Mouse (Mus musculus) layer of hippocampus, adult 8-10 months (tissue): ENCODE results near the gene Cnn2. TPM values are rescaled to one million over a fixed set of nuclear protein-coding genes. Genes with fewer than 3 reads are reported as not detected.
"Not testable (repeated sequence)": the region's sequence is repeated elsewhere in the genome, so short reads cannot be mapped to it uniquely, and the experiment has no call there.

Source experiments
- DNase-seq, 2 experiments: peaks; one replicate each; pipeline ENCODE4 v3.0.0; 2022; ENCODE audit warnings: low spot score in 2 of 2
- total RNA-seq, 4 experiments: library from RNA; stranded (reverse); gene quantifications; 2 replicates each; pipeline ENCODE4 v1.2.4; 2022

Gene Cnn2
- 1 to 10 TPM; 5.3 to 9.8 (median 6.6) TPM for total RNA-seq

DNA sequence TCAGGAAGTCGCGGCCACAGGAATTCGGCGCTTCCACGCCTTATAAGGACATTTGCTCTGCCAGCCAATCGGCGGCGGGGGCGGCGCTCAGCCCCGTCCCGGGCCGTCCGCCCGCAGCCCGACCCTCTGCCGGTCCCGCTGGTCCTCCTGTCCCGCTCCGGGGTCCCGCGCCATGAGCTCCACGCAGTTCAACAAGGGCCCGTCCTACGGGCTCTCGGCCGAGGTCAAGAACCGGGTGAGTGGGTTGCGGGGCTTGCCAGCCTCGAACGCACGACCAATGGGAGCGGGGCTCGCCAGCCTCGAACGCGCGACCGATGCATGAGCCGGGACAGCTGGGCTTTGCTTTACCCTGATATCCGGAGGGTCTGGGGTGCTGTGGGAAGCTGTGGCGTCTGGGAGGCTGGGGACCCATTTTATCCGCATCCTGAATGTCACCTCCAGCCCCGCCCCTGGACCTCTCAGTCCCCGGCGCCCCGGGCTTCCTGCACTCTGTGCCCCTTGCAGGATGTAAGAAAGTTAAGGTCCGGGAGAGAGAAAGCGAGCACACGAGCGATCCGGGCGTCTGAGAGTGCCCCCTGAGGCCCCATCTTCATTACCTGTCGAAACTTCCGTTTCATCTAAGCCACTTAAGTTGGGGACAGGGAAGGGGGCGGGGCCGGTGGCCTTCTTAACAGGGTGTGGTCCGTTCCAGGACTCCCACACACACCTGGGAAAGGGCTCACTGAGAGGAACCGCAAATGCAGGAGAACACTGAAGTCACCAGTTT is at the start of gene Cnn2:
TSS of gene Cnn2 (plus strand) at position 79 of the 766 bp plus-strand sequence.
- DNase-seq: no peak

DNA sequence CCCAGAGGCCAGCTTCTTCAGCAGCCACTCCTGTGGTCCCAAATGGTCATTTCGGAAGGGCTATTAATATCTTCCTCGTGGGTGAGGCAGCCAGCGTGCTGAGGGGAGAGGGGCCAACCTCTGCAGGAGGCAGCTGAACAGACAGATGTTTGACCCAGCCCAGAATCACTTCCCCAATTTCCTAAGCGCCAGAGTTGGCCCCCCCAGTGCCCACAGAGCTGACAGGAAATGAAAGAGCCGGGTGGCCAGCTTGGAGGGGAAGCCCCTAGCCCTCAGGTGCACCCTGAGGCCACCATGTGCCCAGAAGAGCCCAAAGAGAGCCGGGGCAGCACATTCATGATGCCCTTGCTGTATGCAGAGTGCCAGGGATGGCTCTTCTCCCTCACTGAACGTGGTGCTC is 47.6 kb upstream of the Cnn2 start:
- DNase-seq: no peak

DNA sequence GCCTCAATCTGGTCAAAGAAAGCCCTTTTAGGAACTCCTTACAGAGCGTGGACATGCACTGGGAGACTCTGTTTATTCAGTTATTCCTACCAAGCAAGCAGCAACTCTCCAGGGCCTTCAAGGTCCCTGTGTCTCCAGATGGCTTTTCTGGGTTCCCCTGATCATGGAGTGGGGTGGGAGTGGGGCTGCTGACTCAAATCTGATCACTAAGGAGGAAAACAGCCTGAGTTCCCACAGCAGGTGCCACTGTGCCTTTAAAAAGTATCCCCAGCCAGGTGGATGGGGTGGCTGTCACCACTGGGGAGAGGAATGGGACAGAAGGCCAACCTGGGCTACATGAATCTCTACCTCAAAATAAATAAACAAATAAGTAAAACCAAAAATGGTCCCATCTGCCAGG is 45.4 kb upstream of the Cnn2 start:
- DNase-seq: no peak

DNA sequence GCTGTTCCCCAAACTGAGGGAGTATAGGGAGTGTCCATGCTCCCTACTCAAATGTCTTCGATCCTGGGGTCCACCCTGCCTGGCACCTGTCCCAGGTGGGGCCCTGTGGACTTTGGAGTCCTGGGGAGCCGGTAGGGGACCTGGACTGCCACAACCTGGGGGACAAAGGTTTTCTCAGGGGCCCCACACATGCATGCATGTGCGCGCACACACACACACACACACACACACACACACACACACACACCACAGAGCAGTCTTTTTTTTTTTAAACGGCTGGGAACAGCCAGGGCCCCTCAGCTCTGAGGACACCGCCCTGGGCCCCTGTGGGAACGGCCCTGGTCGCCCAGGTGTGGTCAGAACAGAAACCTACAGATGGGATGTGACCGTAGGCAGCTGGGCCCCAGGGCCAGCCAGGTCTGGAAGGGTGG is 44.9 kb upstream of the Cnn2 start:
- DNase-seq: no peak

DNA sequence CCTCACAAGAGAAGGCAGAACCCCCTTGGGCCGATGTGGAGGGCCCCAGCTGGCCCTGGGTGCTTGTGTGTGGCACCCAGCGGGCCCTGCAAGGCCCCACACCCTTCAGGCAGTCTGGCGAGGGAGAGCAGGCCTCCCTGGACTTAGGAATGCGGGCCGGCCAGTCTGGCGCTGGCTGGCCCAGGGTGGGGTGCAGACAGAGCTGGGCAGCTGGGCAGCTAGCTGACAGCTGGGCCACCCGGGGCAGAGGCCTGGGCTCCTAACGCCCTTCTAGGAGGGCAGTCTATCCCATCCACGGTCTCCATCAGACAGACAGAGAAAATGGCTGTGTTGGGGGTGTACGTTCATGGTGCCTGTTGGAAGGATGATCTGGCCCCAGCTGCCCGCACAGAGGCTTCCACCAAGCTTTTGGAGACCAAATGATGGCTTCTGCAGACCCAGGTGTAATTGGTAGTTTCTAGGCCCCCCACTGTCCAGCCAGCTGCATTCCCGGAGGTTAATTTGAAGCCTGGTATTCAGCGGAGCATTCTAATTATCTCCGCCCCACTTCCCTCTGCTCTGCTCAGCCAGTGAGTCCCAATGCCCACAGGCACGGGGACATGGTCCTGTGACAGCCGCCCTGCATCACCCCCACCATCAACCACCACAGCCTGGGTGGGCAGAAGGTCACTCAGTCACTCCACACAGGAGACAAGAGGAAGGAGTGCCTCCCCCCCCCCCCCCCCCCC is 42.7 kb upstream of the Cnn2 start:
- DNase-seq: no peak

DNA sequence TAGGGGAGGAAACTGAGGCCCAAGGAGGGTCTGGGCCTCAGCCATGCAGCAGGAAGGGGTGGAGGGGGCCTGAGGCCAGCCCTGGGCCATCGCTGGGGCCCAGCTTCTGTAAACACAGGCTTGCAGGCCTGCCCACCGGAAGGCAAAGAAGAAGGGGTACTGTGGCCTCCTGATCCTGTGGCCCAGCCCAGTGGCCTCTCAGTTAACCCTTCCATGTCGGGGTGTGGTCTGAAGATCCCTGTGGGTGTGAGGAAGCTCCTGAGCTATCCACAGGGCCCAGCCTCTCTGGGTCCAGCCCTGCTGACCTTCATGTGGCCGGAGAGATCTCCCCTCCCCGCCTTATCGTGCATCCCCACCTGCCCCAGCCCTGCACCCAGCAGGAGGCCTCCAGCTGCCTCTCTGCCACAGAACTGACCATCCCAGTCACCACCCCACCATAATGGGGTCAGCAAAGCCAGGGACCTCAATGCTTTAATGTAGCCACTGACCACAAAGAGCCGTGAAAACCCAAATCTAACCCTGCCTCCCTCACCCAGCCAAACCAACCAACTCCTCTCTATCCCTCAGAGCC is 41.5 kb upstream of the Cnn2 start:
- DNase-seq: no peak

DNA sequence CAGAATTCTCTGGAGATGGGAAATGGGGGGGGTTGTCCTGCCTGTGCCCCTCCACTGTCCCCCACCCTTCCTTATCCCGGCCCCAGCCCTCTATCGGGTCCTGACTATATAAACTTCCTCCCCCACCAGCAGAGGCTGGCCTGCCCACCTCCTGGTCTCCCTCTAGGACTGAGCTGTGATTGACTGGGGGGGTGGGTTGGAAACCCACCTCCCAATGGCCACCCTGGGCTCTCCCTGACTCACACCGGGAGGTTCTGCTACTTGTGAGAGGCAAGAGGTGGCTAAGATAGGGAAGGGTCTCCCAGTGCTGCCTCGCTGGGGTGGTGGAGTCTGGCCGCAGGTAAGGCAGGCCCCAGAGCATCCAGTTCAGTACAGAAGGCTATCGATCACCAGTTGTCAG is 40.9 kb upstream of the Cnn2 start:
- no peak for DNase-seq

DNA sequence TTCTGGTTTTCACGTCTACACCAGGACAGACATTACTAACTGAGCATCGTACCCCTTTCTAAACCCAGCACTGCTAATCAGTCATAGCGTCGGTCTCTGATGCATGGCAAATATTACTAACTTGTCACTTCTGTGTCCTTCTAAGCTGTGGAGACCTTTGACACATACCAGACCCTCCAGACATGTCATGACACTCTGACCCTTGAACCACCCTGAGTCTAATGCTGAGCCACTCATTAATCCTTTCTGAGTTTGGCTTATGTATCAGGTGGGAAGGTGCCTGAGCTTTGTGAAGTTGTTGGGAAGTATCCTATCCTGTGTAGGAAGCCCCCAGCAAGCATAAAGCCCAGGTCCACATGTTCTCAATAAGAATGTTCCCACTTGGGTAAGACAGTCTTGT is 38.5 kb upstream of the Cnn2 start:
- no peak for DNase-seq

DNA sequence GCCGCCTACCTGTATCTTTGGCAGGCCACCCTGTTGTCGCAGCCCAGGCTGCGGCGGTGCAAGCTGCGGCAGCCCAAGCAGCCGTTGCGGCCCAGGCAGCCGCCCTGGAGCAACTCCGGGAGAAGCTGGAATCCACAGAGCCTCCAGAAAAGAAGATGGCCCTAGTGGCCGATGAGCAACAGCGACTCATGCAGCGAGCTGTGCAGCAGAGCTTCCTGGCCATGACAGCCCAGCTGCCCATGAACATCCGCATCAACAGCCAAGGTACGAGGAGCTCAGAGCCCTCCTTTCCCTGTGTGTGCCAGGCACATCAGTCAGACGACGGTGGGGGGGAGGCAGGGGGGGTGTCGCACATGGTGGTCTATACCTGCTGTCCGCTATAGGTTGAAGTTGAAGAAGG is 37.7 kb upstream of the Cnn2 start:
- DNase-seq: no peak

DNA sequence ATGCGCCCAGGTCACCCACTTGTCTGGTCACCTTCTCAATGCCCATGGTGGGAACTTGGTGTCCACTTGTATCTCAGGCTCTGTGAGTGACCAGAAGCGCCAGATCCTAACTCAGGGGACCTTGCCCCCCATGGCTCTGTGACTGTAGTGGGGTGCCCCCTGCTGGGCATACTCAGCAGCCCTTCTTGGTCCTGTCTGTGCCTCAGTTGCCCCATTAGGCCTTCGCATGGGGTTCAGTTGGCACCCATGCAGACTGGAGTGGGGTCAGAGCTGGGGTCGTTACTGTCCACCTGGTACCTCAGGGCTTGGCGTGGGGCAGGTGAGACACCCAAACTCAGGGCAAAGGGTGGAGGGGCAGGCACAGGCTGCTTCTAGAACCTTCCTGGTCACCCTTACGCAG is 34.4 kb upstream of the Cnn2 start:
- peak in 1 of 2 experiments; percentile 37 for DNase-seq

DNA sequence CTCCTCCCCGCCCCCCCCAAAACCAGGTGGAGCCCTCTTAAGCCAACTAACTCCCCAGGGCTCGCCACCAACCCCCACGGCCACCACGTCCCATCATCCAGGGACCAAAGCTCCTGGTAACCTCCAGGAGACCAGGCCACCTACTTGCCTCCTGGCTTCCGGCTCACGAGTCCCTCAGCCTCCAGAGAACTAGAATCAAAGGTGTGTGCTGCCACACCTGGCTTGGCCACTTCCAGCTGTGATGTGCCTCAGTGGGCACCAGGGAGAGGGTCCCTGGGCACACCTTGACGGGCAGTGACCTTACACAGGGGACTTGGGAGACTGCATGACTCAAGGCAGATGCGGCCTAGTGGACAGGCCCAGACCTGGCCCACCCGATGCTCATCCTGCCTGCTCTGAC is 32.7 kb upstream of the Cnn2 start:
- no peak for DNase-seq

DNA sequence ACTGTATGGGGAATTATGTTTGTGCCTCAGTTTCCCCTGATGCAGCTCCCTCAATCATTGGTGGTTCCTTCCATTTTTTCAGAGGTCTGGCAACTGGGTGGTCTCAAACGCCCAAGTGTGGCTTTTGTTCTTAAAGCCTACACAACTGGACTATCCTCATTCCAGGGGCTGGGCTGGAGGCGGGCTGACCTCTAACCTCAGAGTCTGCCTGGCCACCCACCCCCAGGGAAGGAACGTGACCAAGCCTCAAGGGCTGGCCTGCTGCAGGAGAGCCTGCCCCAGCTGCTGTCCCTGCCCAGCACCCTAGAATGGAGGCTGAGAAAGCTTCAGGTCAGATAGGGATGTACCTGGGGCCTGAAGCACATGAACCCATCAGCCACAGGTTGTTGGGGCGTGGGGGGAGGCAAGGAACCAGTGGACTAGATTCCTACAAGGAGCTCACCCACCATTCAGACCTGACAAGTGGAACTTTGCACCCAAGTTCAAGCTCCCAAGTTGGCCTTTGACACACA is 31.7 kb upstream of the Cnn2 start:
- DNase-seq: no peak

DNA sequence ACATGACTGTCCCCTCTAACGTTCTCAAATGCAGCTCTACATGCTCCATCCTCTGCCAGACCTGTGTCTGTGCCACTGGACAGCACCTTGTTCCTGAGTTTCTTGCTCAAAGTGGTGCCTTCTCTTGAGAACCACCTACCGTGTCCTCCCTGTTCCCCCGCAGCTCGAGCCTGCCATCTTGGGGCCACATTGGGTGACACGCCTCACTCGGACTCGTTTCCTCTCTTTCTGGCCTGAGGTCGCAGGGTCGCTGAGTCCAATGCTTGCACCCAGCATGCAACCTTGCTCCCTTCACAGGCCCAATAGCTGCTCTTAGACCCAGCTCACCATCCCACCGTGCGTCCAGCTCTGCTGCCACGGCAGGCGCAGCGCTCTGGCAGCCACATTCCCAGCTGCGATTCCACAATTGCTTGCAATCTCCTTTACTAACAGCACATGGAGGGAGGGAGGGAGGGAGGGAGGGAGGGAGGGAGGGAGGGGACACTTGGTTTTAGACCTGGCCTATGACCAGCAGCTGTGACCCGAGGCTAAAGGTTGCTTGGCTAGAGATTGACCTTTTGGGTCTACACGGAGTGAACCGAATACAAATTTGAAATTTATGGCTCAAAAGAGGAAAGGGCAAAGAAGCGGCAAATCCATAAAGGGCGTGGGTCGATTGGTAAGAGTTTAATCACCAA is 30.1 kb upstream of the Cnn2 start:
- DNase-seq: peak; percentile 56 to 71

DNA sequence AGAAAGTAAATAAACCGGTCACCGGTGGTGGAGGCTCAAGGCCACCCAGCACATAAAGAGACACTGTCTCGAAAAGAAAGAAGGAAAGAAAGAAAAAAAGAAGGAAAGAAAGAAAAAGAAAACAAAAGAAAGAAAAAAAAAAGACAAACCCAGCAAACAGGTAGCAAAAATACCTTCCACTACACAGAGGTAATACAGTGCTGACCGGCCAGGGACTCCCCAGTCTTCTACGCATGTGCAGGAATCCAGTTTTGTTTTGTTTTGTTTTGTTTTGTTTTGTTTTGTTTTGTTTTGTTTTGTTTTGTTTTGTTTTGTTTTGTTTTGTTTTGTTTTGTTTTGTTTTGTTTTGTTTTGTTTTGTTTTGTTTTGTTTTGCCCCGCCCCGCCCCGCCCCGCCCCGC is 29.0 kb upstream of the Cnn2 start:
- not testable (repeated sequence) for DNase-seq

DNA sequence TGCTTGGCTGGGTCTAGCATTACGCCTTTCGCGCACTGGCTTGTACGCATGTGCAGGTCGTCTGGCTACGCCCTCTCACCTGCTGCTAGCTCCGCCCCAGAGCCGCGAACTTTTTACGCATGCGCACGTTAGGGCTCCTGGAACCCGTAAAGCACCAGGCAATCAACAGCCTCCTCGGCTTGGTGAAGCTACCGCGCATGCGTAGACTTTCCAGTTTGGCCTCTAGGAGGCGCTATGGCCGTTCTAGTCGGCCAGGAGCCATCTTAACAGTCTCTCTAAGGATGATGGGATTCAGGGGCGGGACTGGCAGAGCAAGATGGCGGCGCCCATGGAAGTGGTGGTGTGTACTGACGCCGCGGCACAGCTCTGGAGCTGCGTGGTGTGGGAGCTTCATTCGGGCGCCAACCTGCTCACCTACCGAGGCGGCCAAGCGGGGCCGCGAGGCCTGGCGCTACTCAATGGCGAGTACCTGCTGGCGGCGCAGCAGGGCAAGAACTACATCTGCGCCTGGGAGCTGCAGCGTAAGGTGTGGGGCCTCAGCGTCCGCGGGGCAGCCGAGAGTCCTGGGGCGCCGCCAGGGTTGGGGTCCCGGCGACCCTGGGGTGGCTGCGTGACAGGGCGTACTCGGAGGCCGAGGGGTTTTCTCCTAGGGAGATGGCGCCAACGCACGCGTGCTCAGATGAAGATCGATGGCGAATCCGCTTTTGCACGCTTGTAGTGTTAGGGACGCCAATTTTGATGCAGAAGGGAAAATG is 28.4 kb upstream of the Cnn2 start, which contains the start of gene Wdr18:
TSS of gene Wdr18 (plus strand) at position 306 of the 755 bp plus-strand sequence.
- peak; percentile 99 to 100 for DNase-seq

DNA sequence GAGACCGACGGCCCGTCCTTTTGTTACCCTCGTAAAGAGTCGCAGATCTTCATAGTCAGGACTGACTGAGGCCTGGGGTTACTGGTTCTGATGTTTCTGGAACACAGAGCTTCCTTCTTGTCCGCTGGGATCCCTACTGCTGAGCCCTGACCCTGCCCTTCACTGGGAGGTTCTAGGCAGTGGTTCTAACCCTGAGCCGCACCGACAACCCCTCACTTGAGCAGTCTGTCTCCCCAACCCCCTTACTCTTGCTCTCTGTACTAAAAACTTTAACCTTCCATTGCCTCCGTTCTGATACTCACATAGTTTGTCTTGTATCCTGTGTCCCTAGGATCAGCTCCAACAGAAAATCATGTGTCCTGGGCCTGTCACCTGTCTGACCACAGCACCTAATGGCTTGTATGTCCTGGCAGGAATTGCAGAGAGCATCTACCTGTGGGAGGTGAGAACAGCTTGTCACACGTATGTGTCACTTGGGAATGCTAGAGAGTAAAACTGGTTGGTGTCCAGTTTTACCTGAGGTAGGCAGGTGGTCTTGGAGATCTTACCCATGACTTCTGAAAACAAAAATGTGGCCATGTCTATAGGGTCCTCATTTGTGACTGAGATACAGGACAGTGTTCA is 27.6 kb upstream of the Cnn2 start:
- no peak for DNase-seq

DNA sequence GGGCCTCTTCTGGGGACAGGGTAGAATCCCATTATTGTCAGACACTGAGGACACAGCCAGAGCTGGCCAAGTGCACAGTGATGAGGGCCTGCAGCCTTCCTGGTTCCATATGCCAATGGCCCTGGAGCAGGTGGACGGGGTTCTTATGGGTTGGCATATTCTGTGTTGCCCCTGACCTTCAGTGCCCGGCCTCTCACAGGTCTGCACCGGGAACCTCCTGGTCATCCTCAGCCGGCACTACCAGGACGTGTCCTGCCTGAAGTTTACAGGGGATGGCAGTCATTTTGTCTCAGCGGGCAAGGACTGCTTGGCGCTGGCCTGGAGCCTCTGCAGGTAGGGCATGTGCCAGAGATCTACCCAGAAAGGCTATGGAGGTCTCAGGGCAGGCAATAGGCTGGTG is 23.7 kb upstream of the Cnn2 start:
- DNase-seq: no peak

DNA sequence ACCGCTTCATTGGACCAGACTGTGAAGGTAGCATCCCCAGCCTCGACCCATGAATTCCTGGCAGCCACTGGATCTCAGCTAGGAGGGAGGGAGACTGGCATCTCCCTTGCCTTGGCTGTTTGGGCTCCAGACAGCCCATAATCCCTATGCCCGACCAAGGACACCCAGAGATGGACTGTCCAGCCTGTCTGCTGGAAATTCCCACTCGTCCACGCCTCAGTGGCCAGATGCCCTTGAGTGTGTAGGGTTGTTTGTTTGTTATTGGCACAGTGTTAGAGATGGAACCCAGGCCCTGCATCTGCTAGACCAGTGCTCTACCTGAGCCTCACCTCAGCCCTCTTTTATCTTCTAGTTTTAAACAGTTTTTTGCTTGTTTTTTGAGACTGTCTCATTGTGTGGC is 23.1 kb upstream of the Cnn2 start:
- DNase-seq: no peak

DNA sequence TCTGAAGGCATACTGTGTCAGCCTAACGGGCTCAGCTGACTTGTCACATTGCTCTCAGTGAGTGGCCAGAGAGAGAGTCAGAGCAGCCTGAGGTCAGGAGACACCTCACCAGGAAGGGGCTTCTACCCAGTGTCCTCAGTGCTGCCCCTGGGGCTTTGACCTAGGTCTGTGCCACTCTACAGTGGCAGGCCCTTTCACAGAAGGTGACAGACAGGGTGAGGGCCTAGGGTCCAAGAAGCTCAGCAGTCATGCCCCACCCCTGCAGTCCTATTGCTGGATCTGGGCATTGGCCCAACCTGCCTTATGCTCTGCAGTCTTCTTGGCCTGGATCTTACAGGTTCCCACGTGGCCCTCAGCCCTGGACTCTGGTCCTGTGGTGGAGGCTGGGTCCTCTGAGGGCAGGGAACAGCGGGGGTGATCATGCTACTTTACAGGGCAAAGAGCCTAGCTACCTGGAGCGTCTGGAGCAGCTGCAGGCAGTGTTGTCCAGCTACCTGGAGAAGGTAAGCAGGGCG is 21.4 kb upstream of the Cnn2 start:
- DNase-seq: no peak

DNA sequence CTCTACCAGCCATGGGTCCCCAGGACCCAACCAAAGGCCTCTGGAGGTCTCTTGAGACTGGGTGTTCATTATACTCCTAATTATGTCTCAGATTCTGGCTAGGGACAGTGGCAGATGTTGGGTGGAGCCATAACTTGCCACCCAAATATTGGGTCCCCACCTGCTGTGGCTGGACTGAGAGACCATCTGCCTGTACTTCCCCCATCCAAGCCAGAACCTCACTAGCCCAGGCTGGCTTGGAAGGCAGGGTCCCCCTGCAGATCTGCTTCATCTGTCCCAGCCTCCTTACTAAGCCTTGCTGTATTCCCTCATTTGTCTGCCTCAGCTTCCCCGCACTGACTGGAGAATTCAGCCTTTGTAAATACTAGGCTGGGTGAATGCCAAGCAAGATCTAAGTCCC is 20.2 kb upstream of the Cnn2 start:
- no peak for DNase-seq
